Mouse (Mus musculus) spleen, adult 2 months (tissue): Measurements from ENCODE around the gene Sh3d19. TPM values are rescaled to one million over a fixed set of nuclear protein-coding genes. Genes with fewer than 3 reads are reported as not detected.
A peak's percentile ranks its signal among the peaks of the same experiment; 100 is the strongest.

Experiments
- DNase-seq, 2 experiments: peaks; one replicate each; pipeline versions ENCODE4 v3.0.0 to v3.0.0-alpha.2; 2012 to 2021; ENCODE audit warnings: low spot score in 2 of 2, low read depth in 1 of 2
- H3K27ac ChIP-seq: fragments of 200-500 bp; 2 replicates; pipeline ENCODE4 v1.5.1; 2012; ENCODE audit warnings: low read length, inconsistent platforms; ENCODE audit not compliant: insufficient read depth
- H3K27me3 ChIP-seq: fragments of 200-500 bp; 2 replicates; pipeline ENCODE4 v1.6.1; 2012; ENCODE audit warnings: mild to moderate bottlenecking, moderate library complexity, low read length, inconsistent platforms; ENCODE audit not compliant: control insufficient read depth, insufficient read depth
- H3K36me3 ChIP-seq: fragments of 200-500 bp; 2 replicates; pipeline ENCODE4 v1.6.1; 2012; ENCODE audit warnings: mild to moderate bottlenecking, low read length, inconsistent platforms; ENCODE audit not compliant: control insufficient read depth, insufficient read depth
- H3K4me1 ChIP-seq: fragments of 200-500 bp; 2 replicates; pipeline ENCODE4 v1.6.1; 2011; ENCODE audit warnings: inconsistent platforms; ENCODE audit not compliant: control insufficient read depth, insufficient read depth, insufficient read length
- H3K4me3 ChIP-seq: fragments of 200-500 bp; 2 replicates; pipeline ENCODE4 v1.5.1; 2011; ENCODE audit warnings: mild to moderate bottlenecking, inconsistent platforms; ENCODE audit not compliant: insufficient read depth, insufficient read length; ENCODE audit errors: extremely low read depth
- CTCF ChIP-seq: fragments of 200-500 bp; IDR thresholded peaks from 2 replicates; pipeline ENCODE4 v1.5.1; 2011; ENCODE audit warnings: mild to moderate bottlenecking, inconsistent platforms; ENCODE audit not compliant: insufficient read depth, insufficient read length, insufficient replicate concordance; ENCODE audit errors: extremely low read depth
- POLR2A ChIP-seq: fragments of 200-500 bp; IDR thresholded peaks from 2 replicates; pipeline ENCODE4 v1.6.1; 2011; ENCODE audit warnings: low read depth, low read length, inconsistent platforms
- WGBS: fragments of 180-500 bp; shearing (Covaris S2); methylation state at CpG from one replicate; pipeline ENCODE4 v1.1.7; 2018; 5-methylcytosine and 5-hydroxymethylcytosine counted together
- polyA plus RNA-seq: library from polyadenylated mRNA; depleted of rRNA; stranded (reverse); fragments of >200 nt; gene quantifications from 2 replicates; pipeline ENCODE4 v1.2.3, GENCODE M21; 2012

The Sh3d19 gene
- polyA plus RNA-seq, 1 experiment = 5.6 TPM

DNA sequence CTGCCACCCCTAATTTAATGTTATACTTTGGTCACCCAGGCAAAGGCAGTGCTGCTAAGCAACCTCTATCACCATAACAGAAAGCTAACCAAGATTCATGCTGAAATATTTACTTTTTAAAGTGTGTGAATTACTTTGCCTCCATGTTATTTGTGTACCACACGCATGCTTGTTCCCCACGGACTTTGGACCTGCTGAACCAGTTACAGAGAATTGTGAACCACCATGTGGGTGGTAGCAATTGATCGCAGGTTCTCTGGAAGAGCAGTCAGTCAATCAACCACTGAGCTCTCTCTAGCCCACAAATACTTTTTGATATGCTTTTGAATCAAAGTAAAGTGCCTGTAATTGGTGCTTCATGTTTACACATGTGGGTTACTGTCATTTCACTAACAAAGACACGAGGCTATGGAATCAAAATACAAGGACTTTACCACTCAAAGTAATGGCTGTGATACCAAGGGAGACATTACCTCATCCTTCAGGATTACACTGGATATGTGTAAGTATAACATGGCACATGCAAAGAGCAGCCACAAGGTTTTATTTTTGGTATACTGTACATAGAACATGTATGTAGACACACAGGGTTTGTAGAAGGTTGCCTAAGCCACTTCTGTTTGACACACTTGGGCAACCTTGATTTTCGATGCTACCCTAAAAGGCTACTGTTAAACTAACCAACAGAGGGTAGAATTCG is 164.2 kb downstream of the Sh3d19 start:
- H3K27ac ChIP-seq = no peak overlapping the region
- WGBS = 93% methylated on average over 6 of the region's 6 CpGs
- 0 out of 2 replicates have a peak, but pooled peaks cover 2% of the 10 kb centered on the region for H3K4me1 ChIP-seq
- TF ChIP-seq POLR2A = no peak
- TF ChIP-seq CTCF = no peak
- no peaks in the 10 kb centered on the region for H3K27me3 ChIP-seq
- H3K36me3 ChIP-seq = peaks cover 25% of the 10 kb centered on the region
- DNase-seq = no peak
- H3K4me3 ChIP-seq = no peak overlapping the region

DNA sequence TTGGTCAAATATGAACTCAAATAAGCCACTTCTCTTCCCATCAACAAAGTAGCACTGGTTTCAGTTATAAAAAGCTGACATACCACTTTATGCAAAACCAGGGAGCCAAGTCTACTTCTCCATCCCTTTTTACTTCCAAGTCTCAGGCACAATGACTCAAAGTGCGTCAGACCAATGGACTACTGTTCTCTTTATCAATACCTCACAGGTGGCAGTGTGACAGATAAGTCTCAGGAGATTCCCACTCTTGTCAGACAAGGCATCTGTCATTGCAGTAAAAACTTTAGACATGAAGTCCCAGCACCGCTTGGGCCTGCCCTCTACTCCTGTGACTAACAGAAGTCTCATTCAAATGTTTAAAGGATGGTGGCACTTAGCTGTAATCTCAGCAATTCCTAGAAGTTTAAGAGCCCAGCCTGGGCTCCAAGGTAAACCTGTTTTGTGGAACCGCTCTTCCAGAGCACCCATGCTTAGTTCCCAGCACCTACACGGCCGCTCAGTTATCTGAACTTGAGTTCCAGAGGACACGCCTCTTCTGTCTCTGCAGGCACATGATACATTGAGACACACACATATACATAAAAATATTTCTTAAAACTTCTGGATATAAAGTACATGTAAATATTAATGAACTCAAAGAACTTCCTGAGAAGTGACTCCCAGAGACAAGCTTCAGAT is 165.1 kb downstream of the Sh3d19 start:
- TF ChIP-seq POLR2A = no peak
- no peak for TF ChIP-seq CTCF

DNA sequence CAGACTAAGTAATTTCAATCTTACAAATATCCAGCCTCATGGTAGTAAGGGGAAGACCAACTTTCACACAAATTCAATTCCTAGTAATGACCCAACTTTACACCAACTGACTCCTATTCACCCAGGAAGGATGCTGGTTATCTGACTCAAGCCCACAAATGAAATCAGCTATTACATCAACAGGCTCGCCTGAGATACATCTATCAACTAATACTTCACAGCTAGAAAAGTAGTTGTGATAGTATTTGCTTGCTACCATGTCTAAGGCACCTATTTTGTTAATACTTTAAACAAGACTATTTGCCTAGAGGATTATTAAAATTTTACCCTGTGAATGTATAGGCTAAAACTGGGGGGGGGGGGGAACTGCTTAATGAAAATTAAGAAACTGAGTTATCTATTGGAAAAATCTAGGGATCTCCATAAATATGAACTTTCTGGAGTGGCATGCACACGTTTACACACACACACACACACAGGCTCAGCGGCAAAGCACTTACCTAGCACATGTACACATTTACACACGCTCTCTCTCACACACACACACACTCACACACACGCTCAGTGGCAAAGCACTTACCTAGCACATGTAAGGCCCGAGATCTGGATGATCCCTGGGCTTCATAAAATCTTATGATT is 166.1 kb downstream of the Sh3d19 start:
- no peak overlapping the region for H3K4me3 ChIP-seq
- WGBS = 94% methylated on average over 6 of the region's 6 CpGs
- H3K4me1 ChIP-seq = peaks cover 8% of the 10 kb centered on the region; the same call in 1 of the 2 replicates
- peaks cover 34% of the 10 kb centered on the region for H3K36me3 ChIP-seq
- H3K27ac ChIP-seq = no peak overlapping the region
- no peak for DNase-seq
- TF ChIP-seq CTCF (no peak), POLR2A (no peak)
- H3K27me3 ChIP-seq = no peaks in the 10 kb centered on the region

More for the DNA sequence above, 165.1 kb downstream of the Sh3d19 start:
- DNase-seq = no peak
- H3K27me3 ChIP-seq = no peaks in the 10 kb centered on the region
- H3K4me3 ChIP-seq = no peak overlapping the region
- WGBS = 86% methylated on average over 6 of the region's 6 CpGs
- no peak overlapping the region for H3K27ac ChIP-seq
- H3K36me3 ChIP-seq = peaks cover 31% of the 10 kb centered on the region
- H3K4me1 ChIP-seq = peaks cover 5% of the 10 kb centered on the region; the same call in 1 of the 2 replicates

DNA sequence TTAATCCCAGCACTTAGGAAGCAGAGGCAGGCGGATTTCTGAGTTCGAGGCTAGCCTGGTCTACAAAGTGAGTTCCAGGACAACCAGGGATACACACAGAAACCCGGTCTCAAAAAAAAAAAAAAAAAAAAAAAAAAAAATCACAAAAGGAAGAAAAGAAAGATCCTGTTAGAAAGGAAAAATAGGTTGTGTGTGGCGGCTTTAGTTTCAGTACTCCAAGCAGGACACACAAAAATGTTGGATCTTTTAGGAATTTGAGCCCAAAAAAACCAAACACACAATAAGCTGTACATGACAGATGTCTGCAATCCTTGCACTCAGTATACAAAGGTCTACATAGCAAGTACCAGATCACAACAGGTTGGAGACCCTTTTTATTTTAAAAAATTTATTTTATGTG is 168.8 kb downstream of the Sh3d19 start:
- 90% methylated on average over 4 of the region's 4 CpGs for WGBS
- Histone ChIP-seq H3K36me3 (peaks cover 34% of the 10 kb centered on the region), H3K4me3 (no peak overlapping the region), H3K27ac (no peak overlapping the region), H3K4me1 (peaks cover 15% of the 10 kb centered on the region; the same call in 1 of the 2 replicates), H3K27me3 (no peaks in the 10 kb centered on the region)
- TF ChIP-seq CTCF = no peak
- TF ChIP-seq POLR2A = no peak
- no peak for DNase-seq

DNA sequence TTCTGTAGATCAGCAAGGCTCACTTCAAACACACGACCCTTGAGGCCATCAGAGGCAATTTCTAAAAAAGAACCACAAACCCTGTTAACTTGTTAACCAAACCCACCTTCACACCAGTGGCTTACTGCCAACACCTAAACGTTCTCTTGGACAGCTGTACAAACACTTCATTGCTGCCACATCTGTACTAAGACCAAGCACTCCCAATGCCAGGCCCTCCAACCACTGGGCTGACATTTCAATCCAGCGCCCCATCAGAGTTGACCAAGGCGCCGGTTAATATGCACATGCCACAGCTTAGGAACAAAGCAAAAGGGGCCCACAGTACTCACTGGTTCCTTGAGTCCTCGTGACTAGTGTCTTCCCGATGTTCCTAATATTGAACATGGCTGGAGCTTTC is 170.5 kb downstream of the Sh3d19 start:
- no peak for DNase-seq
- Histone ChIP-seq H3K27me3 (no peaks in the 10 kb centered on the region), H3K36me3 (peaks cover 25% of the 10 kb centered on the region), H3K4me1 (peaks cover 15% of the 10 kb centered on the region; the same call in 1 of the 2 replicates), H3K27ac (no peak overlapping the region), H3K4me3 (peak overlapping the region; percentile 96)
- WGBS = 8% methylated on average over 7 of the region's 7 CpGs
- TF ChIP-seq CTCF (no peak), POLR2A (no peak)

DNA sequence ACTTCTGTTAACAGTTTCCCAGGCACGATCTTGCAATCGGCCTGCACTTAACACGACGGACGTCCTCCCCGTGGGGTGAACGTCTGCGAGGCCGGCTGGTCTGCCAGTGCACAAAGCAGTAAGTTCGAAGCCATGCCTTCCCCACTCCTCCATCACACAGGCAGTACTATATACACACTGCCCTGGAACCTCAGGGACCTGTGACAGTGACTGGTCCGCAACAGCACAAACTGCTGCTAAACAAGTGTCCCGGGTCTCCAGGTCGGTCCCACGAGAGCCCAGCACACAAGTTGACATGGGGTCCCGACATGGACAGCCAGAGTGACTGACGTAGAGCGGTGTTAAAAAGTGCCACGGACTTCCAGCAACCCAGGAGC is 171.0 kb downstream of the Sh3d19 start:
- Histone ChIP-seq H3K4me1 (peaks cover 15% of the 10 kb centered on the region; the same call in 1 of the 2 replicates), H3K27me3 (no peaks in the 10 kb centered on the region), H3K4me3 (peak overlapping the region; percentile 96), H3K36me3 (peaks cover 24% of the 10 kb centered on the region), H3K27ac (peak overlapping the region; percentile 46)
- peak in 1 of 2 experiments; percentile 10 for DNase-seq
- TF ChIP-seq POLR2A (no peak), CTCF (no peak)
- under 1% methylated on average over 18 of the region's 18 CpGs for WGBS
